Mouse (Mus musculus) myocyte (in vitro differentiated cells): Measurements from ENCODE around the gene Spib. TPM values are rescaled to one million over a fixed set of nuclear protein-coding genes. Genes with fewer than 3 reads are reported as not detected.
A peak's percentile ranks its signal among the peaks of the same experiment; 100 is the strongest.

Experiments
- H3K27me3 ChIP-seq: one replicate; pipeline ENCODE4 v1.6.1; 2011; ENCODE audit not compliant: control insufficient read depth, insufficient read depth, insufficient read length
- H3K36me3 ChIP-seq: one replicate; pipeline ENCODE4 v1.6.1; 2011; ENCODE audit not compliant: control insufficient read depth, insufficient read depth
- H3K4me2 ChIP-seq: one replicate; pipeline ENCODE4 v1.6.1; 2011; ENCODE audit warnings: low read depth, control low read depth
- H3K4me3 ChIP-seq: one replicate; pipeline ENCODE4 v1.5.1; 2011; ENCODE audit warnings: mild to moderate bottlenecking, control low read depth, moderate library complexity
- H3K79me2 ChIP-seq: one replicate; pipeline ENCODE4 v1.6.1; 2011; ENCODE audit not compliant: control insufficient read depth, insufficient read depth
- H3ac ChIP-seq: one replicate; pipeline ENCODE4 v1.6.1; 2011; ENCODE audit not compliant: control insufficient read depth, insufficient read length
- CEBPB ChIP-seq: IDR thresholded peaks from 2 replicates; pipeline ENCODE4 v1.6.1; 2011; ENCODE audit warnings: mild to moderate bottlenecking, moderate library complexity; ENCODE audit not compliant: poor library complexity, insufficient read depth, severe bottlenecking
- E2F4 ChIP-seq: IDR thresholded peaks from one replicate; pipeline ENCODE4 v1.6.1; 2011; ENCODE audit warnings: mild to moderate bottlenecking, control low read depth, moderate library complexity; ENCODE audit not compliant: insufficient read depth
- MAX ChIP-seq: IDR thresholded peaks from one replicate; pipeline ENCODE4 v1.6.1; 2011; ENCODE audit warnings: low read depth, mild to moderate bottlenecking, control low read depth
- MYOD1 ChIP-seq, 3 experiments: IDR thresholded peaks; one replicate each; pipeline ENCODE4 v1.6.1; 2011; ENCODE audit warnings: control low read depth in 2 of 3, low read depth in 2 of 3, mild to moderate bottlenecking in 2 of 3, moderate library complexity in 1 of 3; ENCODE audit not compliant: insufficient read length in 2 of 3, control insufficient read depth in 1 of 3
- MYOG ChIP-seq, 3 experiments: IDR thresholded peaks; one replicate each; pipeline ENCODE4 v1.6.1; 2011; ENCODE audit warnings: control low read depth in 2 of 3, low read depth in 2 of 3, mild to moderate bottlenecking in 2 of 3; ENCODE audit not compliant: insufficient read length in 2 of 3, control insufficient read depth in 1 of 3, insufficient read depth in 1 of 3
- POLR2A ChIP-seq: IDR thresholded peaks from one replicate; pipeline ENCODE4 v1.6.1; 2011; ENCODE audit warnings: low read depth, mild to moderate bottlenecking, control low read depth, moderate library complexity; ENCODE audit not compliant: insufficient read length
- POLR2AphosphoS2 ChIP-seq: IDR thresholded peaks from one replicate; pipeline ENCODE4 v1.6.1; 2011; ENCODE audit warnings: low read depth, control low read depth; ENCODE audit not compliant: insufficient read length
- REST ChIP-seq: IDR thresholded peaks from one replicate; pipeline ENCODE4 v1.6.1; 2011; ENCODE audit warnings: mild to moderate bottlenecking, control low read depth, moderate library complexity; ENCODE audit not compliant: insufficient read depth, insufficient read length
- SRF ChIP-seq: IDR thresholded peaks from one replicate; pipeline ENCODE4 v1.6.1; 2011; ENCODE audit warnings: low read depth; ENCODE audit not compliant: control insufficient read depth, insufficient read length
- TCF12 ChIP-seq: IDR thresholded peaks from one replicate; pipeline ENCODE4 v1.6.1; 2011; ENCODE audit warnings: mild to moderate bottlenecking, control low read depth; ENCODE audit not compliant: poor library complexity, insufficient read depth, severe bottlenecking
- TCF3 ChIP-seq: IDR thresholded peaks from one replicate; pipeline ENCODE4 v1.6.1; 2011; ENCODE audit warnings: low read depth, control low read depth; ENCODE audit not compliant: insufficient read length
- USF1 ChIP-seq: IDR thresholded peaks from one replicate; pipeline ENCODE4 v1.6.1; 2011; ENCODE audit warnings: low read depth, mild to moderate bottlenecking, control low read depth, moderate library complexity
- polyA plus RNA-seq: library from polyadenylated mRNA; unstranded; fragments of >200 nt; fragmentation: generic; extraction: Trizol; gene quantifications from one replicate; pipeline ENCODE4 v1.2.1, GENCODE M21; 2012; ENCODE audit warnings: missing spikeins

Spib gene
- polyA plus RNA-seq, 1 experiment: 0.05 TPM

DNA sequence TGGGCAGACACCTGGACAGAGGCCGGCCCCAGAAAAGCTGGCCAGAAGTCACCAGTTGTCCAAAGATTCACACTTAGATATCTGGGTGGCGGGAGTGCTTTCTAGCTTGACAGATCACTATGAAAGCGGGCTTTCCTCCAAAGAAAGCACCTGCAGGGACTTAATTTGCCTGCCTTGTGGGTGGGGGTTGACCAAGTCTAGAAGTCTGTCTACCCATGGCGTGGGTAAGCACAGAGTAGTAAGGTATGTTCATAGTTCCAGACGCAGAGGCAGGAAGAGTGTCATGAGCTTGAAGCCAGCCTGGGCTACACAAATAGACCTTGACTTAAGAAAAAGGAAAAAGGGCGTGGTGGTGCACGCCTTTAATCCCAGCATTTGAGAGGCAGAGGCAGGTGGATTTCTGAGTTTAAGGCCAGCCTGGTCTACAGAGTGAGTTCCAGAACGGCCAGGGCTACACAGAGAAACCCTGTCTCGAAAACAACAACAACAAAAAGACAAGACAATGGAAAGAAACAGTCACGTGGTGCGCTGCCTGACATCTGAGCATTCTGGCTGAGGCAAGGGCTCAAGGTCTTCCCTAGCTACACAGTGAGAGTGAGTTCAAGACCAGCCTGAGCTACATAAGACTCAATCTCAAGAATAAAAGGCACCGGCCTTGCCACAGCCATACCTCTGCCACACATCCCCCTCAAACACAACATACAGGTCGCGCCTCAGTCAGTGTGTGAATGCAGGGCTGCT is 5.3 kb downstream of the Spib start:
- H3K79me2 ChIP-seq: no peaks in the 10 kb centered on the region
- no peak overlapping the region for H3K4me2 ChIP-seq
- H3ac ChIP-seq: no peak overlapping the region
- no peak overlapping the region for H3K4me3 ChIP-seq
- H3K27me3 ChIP-seq: no peaks in the 10 kb centered on the region
- no peak for TF ChIP-seq POLR2A
- TF ChIP-seq SRF: no peak
- no peak for TF ChIP-seq E2F4
- TF ChIP-seq POLR2AphosphoS2: no peak
- TF ChIP-seq CEBPB: no peak
- no peak for TF ChIP-seq MAX
- no peaks in the 10 kb centered on the region for H3K36me3 ChIP-seq

DNA sequence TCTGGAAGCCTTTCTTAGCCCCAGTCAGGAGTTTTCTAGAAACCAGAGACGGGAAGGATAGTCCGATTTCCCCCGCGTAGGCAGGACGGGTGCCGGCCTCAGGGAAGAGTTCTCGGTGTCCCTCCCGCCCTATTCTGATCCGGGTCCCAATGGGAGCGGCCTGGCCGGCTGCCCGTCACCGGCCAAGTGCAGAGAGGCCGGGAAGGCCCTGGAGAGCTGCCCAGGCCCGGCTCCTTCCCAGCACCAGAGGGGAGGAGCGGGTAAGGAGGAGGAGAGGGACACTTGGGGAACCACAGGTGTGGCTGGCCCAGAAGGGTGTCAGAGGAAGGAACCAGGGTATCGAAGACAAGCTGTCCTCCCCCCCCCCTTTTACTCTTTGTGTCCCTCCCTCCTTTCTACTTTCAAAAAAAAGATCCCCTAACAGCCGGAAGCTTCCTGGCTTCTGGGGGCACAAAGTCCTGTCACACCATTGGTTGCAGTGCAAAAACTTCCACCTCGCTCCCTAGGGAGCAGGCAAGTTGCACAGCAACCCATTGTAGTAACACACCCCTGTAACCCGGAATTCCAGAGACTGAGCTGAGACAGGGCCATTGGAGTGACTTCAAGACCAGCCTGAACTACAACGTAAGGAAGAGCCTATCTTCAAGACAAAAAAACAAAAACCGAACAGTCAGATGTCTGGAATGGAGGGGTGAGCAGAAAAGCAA is 6.6 kb downstream of the Spib start:
- TF ChIP-seq REST (no peak), MYOD1 (IDR thresholded peaks at IDR 0.05; ENCODE audit: control insufficient read depth in 1 of 3, insufficient read length in 2 of 3, low read depth in 2 of 3) (peak in 1 of 3 experiments; percentile 34), MYOG (IDR thresholded peaks at IDR 0.05; ENCODE audit: control insufficient read depth in 1 of 3, insufficient read depth in 1 of 3, insufficient read length in 2 of 3, low read depth in 2 of 3) (peak in 1 of 3 experiments; percentile 44), CEBPB (no peak), TCF12 (no peak), TCF3 (no peak), USF1 (no peak), POLR2AphosphoS2 (no peak)
- Histone ChIP-seq H3K4me2 (peak overlapping the region; percentile 58), H3K36me3 (no peaks in the 10 kb centered on the region), H3ac (no peak overlapping the region), H3K27me3 (peaks cover 6% of the 10 kb centered on the region), H3K79me2 (no peaks in the 10 kb centered on the region), H3K4me3 (no peak overlapping the region)

DNA sequence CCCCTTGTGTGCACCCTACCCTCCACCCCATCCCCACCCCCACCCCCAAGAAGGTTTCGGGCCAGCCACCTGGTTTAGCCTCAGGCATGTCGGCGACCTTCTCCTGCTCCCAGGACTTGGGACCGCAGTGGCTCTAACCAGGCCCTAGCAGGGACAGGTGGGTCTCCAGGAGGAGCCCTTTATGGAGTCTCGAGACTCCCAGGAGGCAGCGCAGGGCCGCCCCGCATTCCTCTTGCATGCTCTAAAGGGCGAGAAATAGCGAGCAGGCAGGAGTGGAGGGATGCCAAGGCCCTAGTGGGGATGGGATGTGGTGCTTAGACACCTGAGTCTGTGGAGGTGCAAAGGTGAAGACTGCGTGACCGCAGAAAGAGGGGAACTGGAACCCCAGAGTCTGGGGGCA is 7.4 kb downstream of the Spib start, which contains the start of gene Mybpc2:
Gene Mybpc2 (minus strand): TSS at position 155 of the 400 bp plus-strand sequence.
- peak within 1 kb of the TSS; percentile 58 for H3K4me2 ChIP-seq
- peaks cover 6% of the 10 kb centered on the region for H3K27me3 ChIP-seq
- no peak for TF ChIP-seq POLR2AphosphoS2
- no peak for TF ChIP-seq TCF12
- TF ChIP-seq MYOD1 (IDR thresholded peaks at IDR 0.05; ENCODE audit: control insufficient read depth in 1 of 3, insufficient read length in 2 of 3, low read depth in 2 of 3): peak in 1 of 3 experiments; percentile 47
- no peak for TF ChIP-seq MAX
- no peak for TF ChIP-seq USF1
- TF ChIP-seq CEBPB: no peak
- TF ChIP-seq MYOG (IDR thresholded peaks at IDR 0.05; ENCODE audit: control insufficient read depth in 1 of 3, insufficient read depth in 1 of 3, insufficient read length in 2 of 3, low read depth in 2 of 3): peak in 1 of 3 experiments; percentile 70
- no peak for TF ChIP-seq REST
- TF ChIP-seq POLR2A: no peak
- TF ChIP-seq E2F4: no peak
- no peak for TF ChIP-seq TCF3
- no peak for TF ChIP-seq SRF
- no peak within 1 kb of the TSS for H3ac ChIP-seq
- no peaks in the 10 kb centered on the region for H3K79me2 ChIP-seq
- H3K4me3 ChIP-seq: no peak within 1 kb of the TSS
- no peaks in the 10 kb centered on the region for H3K36me3 ChIP-seq

DNA sequence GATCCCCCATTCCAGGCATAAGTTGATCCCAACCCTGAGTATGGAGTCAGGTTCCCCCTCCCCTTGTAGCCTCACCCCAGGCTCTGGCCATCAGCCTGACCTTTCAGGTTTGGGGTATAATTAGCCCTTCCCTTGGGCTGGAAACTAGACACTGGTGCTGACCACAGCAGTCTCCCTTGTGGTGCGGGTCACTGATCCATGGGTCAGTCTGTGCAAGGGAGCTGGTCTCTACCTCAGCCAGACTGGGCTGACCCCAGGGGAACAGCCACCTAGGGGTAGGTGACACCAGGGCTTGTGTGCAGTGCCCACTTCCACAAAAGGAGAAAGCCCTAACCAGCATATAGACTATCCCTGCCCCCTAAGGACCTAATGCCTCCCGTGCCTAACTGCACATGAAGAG is 8.8 kb downstream of the Spib start:
- no peak overlapping the region for H3K4me3 ChIP-seq
- H3K36me3 ChIP-seq: no peaks in the 10 kb centered on the region
- no peaks in the 10 kb centered on the region for H3K79me2 ChIP-seq
- peak overlapping the region; percentile 30 for H3K4me2 ChIP-seq
- no peak overlapping the region for H3ac ChIP-seq
- no peak for TF ChIP-seq CEBPB
- peak; percentile 25 for TF ChIP-seq POLR2A
- H3K27me3 ChIP-seq: peaks cover 6% of the 10 kb centered on the region

DNA sequence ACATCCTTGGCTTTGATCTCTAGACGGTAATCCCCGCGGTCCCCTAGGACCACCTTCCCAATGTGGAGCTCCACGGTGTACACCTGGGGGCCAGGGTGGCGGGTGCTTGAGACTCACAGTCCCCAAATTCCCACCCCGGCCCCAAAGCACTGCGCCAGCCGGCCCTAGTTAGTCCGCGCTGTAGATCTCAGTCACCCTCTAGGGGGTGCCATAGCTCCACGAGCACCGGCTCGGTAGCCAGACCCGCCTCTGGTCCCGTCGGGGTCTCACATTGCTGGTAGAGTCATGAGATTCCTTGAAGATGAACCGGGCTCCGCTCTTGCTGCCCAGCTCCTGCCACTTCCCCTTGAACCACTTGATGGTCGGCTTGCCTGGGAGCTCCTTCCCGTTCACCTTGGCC is 10.2 kb downstream of the Spib start:
- Histone ChIP-seq H3K4me2 (peak overlapping the region; percentile 52), H3K27me3 (peaks cover 8% of the 10 kb centered on the region), H3K4me3 (no peak overlapping the region), H3K79me2 (no peaks in the 10 kb centered on the region), H3K36me3 (no peaks in the 10 kb centered on the region), H3ac (no peak overlapping the region)
- TF ChIP-seq SRF (no peak), TCF12 (no peak), CEBPB (no peak), POLR2A (no peak), TCF3 (no peak), MYOD1 (IDR thresholded peaks at IDR 0.05; ENCODE audit: control insufficient read depth in 1 of 3, insufficient read length in 2 of 3, low read depth in 2 of 3) (no peak), REST (no peak), E2F4 (no peak), MAX (no peak), POLR2AphosphoS2 (no peak), MYOG (IDR thresholded peaks at IDR 0.05; ENCODE audit: control insufficient read depth in 1 of 3, insufficient read depth in 1 of 3, insufficient read length in 2 of 3, low read depth in 2 of 3) (no peak), USF1 (no peak)
